Mouse (Mus musculus) frontal cortex, postnatal 14 days (tissue): ENCODE data around the gene Neurl1b.

Source experiments
- DNase-seq, 2 experiments: peaks; one replicate each; pipeline ENCODE4 v3.0.0; 2022; ENCODE audit warnings: low spot score in 2 of 2

The Neurl1b gene

GRCm38 (mm10) chr17:26414523-26415354 is at the start of gene Neurl1b:
Gene Neurl1b, plus strand, starts transcription at chr17:26414829.
- DNase-seq, result no peak

- DNase-seq, result no peak
Observed at GRCm38 (mm10) chr17:26366792-26367191, 47.8 kb upstream of the Neurl1b start.

- no peak for DNase-seq
Observed at GRCm38 (mm10) chr17:26368336-26368992, 46.2 kb upstream of the Neurl1b start.

GRCm38 (mm10) chr17:26370521-26371245 is 43.9 kb upstream of the Neurl1b start:
- no peak for DNase-seq

GRCm38 (mm10) chr17:26371246-26371535 is 43.4 kb upstream of the Neurl1b start:
- DNase-seq, result no peak

- no peak for DNase-seq
Observed at GRCm38 (mm10) chr17:26373211-26373610, 41.4 kb upstream of the Neurl1b start.

GRCm38 (mm10) chr17:26376416-26376815 is 38.2 kb upstream of the Neurl1b start:
- no peak for DNase-seq

GRCm38 (mm10) chr17:26376994-26377744 is 37.5 kb upstream of the Neurl1b start:
- DNase-seq, result no peak

GRCm38 (mm10) chr17:26380280-26380985 is 34.2 kb upstream of the Neurl1b start:
- no peak for DNase-seq

- DNase-seq, result peak; percentile 64 to 66
Observed at GRCm38 (mm10) chr17:26380986-26381446, 33.6 kb upstream of the Neurl1b start.

- DNase-seq, result no peak
Observed at GRCm38 (mm10) chr17:26381613-26382012, 33.0 kb upstream of the Neurl1b start.

GRCm38 (mm10) chr17:26382176-26382575 is 32.5 kb upstream of the Neurl1b start:
- no peak for DNase-seq

GRCm38 (mm10) chr17:26382687-26383086 is 31.9 kb upstream of the Neurl1b start:
- no peak for DNase-seq

GRCm38 (mm10) chr17:26384111-26384510 is 30.5 kb upstream of the Neurl1b start:
- DNase-seq, result no peak

- DNase-seq, result no peak
Observed at GRCm38 (mm10) chr17:26385252-26386130, 29.1 kb upstream of the Neurl1b start.

GRCm38 (mm10) chr17:26386131-26386481 is 28.5 kb upstream of the Neurl1b start:
- no peak for DNase-seq

GRCm38 (mm10) chr17:26388106-26388505 is 26.5 kb upstream of the Neurl1b start:
- no peak for DNase-seq

GRCm38 (mm10) chr17:26389241-26389640 is 25.4 kb upstream of the Neurl1b start:
- no peak for DNase-seq

- DNase-seq, result no peak
Observed at GRCm38 (mm10) chr17:26390666-26391065, 24.0 kb upstream of the Neurl1b start.

GRCm38 (mm10) chr17:26392355-26392754 is 22.3 kb upstream of the Neurl1b start:
- DNase-seq, result no peak
